Mouse (Mus musculus) T-helper 1 cell (primary cell): Measurements from ENCODE around the gene Fgd3.

Experiments
- in situ Hi-C: fragments of 300-600 bp; cut with MboI, MseI; formaldehyde crosslinking; loops from one replicate; pipeline ENCODE4 v1.15.1; 2025; ENCODE audit warnings: high pct_unique_total_duplicates

Gene Fgd3

DNA sequence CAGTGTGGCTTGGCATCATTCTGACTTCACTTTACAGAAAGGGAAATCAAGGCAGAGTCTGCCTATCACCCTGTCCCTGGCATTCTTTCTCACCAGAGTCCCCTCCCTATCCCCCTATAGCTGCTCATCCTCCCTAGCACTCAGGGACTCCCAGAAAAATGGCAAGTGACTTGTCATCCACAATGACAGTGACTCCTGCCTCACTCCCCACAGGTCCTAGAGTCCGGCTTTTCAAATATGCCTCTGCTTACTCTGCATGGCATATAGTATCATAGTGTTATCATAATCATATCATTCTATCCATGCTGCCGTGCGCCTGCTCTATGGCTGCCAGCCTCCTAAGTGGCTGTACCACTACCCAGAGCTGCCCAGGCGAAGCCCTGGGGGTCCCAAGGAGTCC is 11.9 kb downstream of the Fgd3 start:
- in situ Hi-C loops: no loop called here

DNA sequence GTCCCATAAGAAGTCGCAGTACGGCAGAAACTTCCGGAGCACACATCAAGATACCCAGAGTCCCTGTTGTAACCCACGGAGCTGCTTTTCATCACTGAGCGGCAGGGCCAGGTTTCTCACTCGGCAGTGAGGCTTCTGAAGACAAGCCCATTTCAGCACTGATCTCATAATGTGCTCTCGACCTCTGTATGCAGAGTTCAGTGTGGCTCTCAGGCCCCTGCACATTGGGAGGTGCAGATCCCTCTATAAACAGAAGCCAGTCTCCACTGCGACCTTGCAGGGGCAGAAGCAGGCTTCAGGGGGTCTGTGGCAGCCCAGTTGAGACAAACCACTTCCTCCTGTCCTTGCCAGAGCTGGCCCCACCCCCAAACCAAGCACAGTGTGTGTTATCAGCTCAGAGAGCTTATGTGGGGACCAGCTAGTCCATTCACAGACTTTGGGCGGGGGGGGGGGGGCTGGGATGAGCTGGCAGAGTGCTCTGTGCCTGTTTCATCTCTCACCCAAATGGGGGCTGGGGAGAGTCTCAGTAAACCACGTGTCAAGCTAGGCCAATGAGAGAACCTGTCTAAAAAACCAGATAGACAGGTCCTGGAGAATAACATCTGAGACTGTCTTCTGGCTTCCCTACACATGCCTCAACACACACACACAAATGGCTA is 12.7 kb downstream of the Fgd3 start:
- in situ Hi-C loops: no loop called here

DNA sequence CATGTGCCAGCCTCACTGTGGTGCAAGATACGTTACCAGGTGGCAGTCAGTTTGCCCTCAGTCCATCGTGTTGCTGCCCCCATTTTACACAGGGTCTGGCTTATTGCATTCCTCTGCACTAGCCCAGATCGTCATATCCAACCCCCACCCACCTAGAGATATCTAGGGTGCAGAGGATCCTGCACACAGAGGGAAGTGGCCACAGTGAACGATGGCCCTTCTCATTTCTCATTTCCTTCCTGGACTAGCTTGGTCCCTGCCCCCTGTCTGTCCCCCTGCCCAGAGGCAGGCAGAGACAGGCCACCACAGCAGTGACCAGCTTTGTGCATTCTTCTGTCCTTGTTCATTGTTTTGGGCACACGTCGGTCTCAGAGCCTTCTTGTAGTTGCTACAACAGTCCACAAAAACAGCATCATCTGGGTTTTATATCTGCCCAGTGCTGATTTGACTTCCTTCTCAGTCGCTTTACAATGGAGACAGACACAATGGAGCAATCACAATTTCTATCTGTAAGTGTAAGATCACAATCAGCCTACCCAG is 13.3 kb downstream of the Fgd3 start:
- in situ Hi-C loops: no loop called here

DNA sequence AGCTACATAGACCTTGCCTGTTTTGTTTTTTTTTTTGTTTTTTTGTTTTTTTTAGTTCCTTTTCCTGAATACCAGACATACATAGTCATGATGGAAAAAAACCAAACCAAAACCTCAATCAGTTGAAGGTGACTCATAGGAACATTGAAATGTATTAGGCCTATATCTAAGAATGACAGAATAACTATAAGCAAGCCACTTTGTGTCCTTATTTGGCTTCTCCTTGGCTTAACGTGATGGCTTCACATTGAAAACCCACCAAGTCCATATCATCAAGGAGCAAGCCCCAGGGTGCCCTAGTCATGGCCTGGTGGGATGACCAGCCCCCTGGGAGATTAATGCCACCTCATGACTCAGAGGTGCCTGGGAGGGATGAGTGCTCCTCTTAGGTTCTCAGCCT is 19.3 kb downstream of the Fgd3 start:
- in situ Hi-C loops: no loop called here

DNA sequence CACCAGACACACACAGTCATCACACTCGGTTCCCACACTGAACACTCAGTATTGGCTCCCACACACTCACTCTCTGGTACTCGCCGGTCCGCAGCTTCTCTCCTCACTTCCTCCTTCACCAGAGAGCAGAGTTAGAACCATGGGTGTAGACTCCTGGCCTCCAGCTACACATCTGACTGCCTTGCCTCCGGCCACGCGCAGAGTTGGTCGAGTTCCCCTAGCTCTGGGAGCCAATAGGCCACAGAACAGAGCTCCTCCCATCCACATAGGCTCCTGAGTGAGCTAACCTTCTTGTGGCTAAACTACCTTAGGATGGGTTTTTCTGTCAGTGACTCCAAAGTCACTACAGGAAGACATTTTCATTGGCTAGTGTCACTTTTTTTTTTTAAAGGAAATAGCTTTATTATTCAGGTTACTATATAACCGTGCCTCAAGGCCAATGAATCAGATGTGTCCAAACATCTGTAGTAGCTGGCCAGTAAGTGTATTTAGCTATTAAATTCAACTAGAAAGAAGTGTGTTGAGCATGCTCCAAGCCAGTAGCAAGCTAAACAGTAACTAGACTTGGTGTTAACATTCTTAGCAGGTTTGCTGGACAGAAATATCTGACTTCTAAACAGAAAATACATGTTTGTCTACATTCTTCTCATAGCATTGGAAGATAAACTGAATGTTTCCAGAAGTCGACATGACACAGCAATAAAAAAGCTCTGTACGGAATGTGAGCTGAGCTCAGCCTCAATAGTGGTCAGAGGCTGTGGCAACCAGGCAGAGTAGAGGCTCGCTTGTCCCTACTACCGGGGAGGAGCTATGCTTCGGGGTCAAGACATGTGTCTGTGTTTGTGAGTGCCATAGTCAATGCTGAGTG is 21.4 kb downstream of the Fgd3 start:
- in situ Hi-C loops: no loop called here

DNA sequence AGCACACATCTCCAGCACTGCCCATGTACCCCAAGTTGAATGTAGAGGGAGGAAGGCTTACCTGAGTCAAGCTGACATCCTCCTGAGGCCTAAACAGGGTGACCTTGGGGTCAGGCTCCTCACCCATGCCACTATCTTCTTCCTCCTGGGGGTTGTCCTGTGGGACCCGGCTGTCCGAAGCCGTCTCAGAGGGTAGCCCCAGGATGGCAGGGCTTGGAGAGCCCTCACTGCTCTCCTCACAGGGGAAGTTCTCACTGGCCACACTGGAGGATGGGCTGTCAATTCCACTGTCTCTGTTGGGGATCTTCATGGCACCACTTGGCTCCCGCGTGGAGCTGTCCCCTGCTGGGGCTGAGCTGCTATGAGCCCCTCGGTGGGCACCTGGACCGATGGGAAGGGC is 23.8 kb downstream of the Fgd3 start:
- in situ Hi-C loops: no loop called here

DNA sequence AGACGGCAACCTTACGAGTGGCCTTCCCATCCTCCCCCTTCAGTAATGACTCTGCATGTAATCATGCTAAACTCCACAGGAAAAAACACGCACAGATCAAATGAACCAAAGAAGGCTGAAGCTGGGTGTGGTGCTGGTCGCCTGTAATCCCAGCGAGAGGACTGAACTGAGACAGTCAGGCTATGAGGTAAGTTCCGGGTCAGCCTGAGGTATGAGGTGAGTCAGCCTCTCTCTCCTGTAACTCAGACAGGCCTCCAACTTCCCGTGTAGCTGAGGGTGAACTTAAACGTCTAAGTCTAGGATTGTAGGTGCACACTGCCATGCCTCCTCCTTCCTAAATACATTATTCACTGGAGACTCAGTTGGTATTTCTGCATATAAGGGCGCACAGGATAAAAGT is 26.0 kb downstream of the Fgd3 start:
- in situ Hi-C loops: no loop called here

DNA sequence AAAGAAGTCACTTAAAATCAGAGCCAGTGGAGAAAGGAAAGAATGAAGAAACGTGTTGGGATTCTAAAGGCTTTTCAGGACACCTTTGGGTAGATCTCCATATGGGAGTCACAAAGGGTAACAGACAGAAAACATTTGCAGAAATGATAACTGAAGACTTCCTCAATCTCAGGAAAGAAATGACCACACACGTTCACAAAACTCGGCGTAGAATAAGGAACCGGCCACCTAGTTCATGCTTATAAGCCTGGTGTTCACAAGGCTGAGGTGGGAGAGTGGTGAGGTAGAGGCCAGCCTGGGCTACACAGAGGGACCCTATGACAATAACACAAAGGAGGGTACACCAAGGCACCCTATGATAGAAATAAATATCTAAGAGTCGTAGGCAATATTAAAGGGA is 28.2 kb downstream of the Fgd3 start:
- in situ Hi-C loops: no loop called here

DNA sequence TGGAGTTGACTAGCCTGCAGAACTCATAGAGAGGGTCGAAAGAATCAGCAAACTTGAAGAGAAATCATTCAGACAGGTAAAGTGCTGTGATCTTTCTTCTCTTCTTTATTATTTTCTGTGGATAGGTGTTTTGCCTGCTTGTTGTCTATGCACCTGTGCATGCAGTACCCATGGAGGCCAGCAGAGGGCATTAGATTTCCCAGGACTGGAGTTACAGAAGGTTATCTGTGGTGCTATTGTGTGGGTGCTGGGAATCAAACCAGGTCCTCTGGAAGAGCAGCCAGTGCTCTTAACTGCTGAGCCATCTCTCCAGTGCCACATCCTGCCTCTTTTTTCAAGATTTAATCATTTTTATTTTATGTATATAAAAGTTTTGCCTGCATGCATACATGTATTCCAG is 28.7 kb downstream of the Fgd3 start:
- in situ Hi-C loops: no loop called here

DNA sequence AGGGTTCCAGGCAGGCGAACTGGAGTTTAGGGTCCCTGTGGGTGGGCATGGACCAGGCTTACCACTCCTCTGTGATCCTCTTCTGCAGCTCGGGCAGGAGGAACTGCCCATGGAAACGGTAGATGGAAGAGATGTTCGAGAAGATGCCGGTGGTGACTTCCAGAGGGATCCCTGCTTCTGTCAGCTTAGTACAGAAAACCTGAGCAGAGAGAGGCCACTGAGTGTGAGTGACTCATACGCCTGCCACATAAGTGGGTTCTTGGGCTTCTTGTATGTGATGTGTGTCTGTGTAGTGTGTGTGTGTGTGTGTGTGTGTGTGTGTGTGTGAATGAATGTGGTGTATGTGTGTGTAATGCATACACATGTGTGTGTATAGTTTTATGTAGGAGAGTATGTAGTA is 32.9 kb downstream of the Fgd3 start:
- in situ Hi-C loops: no loop called here

DNA sequence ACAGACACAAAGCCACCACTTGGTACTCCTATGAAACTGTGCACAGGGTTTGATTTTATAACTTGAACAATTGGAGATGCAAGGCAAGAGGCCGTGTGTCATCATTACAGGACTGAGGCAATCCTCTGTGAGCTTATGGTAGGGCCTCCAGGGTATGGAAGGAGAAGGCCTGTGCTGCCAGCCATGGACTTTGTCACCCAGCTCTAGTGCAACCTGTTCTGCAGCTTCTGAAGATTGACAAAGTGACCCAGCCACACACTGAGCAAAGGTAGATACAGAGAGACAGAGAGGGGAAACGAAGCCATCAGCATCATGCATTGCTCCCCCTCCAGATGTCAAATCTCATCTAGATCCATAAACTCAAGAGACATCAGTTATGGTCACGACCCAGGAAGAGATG is 33.4 kb downstream of the Fgd3 start:
- in situ Hi-C loops: no loop called here

DNA sequence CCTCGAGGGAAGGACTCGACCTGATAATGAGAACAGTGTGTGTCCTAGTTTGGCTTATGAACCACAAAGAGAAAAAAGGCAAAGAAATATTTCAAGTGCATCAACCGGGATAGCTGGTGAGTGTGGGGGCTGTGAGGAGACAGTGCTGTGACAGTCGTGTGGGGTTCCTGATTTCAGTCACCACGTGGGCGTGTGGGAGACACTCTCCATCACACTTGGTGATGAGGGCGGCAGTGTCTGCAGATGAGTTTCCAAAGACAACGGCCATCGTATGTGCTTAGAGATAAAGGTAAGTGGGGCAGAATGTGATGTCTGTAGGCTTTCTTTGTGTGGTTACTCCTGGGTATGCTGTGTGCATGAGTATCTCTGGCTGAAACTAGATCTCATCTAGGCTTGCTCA is 36.4 kb downstream of the Fgd3 start:
- in situ Hi-C loops: no loop called here

DNA sequence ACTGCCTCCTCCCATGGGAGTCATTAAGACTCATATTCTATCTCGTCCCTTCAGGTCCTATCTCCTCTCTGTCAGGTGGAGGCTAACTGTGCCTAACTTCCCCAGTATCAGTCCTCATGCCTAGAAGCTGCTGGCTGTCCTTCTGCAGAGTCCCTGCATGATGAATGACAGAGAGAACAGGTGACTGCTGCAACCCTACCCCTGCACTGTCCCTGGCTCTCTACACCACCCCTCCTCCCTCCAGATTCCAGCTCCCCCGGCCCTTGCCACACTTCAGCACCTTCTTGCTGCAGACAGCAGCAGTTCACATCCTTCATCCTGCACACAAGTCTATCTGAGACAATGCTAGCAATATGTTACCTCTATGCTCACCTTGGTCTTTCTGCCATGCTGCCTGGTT is 37.9 kb downstream of the Fgd3 start:
- in situ Hi-C loops: no loop called here

DNA sequence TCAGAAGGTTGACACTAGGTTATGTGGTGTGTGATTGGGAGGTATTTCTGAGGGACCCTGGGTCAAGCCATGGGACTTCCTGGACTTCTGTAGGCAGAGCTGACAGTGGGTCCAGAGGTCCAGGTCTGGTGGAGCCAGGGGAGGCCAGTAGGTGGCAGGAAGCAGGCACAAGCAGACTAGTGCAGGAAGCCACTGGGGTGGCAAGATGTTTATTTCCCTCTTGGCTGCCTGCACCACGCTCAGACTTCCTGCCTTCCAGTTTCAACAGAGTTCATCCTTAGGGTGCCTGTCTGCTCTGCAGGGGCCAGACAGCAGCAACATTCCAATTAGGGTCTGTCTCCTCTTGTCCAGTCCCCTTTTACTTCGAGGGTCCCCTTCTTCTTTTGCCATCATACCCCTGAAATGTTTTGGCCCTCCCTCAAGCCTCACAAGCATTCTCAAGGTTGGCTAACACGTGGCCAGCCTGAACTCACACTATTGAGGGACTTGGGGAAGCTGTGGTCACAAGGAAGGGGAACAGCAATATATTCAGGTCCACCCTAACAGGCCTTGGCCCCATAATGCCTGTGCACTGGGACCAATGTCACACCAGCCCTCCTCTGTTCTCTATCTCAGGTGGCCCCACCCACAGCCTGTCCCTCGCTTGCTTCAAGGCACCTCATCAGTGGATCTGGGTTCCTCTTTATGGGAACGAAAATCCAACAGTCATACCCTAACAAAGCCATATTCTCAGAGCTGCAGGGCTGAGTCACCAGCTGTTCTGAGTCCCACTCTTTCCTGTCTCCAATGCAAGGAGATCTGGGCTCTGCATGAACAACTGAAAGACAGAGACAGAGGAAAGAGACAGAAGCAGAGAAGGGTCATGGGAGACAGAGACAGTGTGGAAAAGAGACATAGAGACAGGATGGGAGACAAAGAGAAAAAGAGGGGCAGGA is 48.0 kb downstream of the Fgd3 start:
- in situ Hi-C loops: loop anchor here (5.0 kb wide), 1 partner anchor 55 kb away; the partner anchor contains the start of gene Card19

DNA sequence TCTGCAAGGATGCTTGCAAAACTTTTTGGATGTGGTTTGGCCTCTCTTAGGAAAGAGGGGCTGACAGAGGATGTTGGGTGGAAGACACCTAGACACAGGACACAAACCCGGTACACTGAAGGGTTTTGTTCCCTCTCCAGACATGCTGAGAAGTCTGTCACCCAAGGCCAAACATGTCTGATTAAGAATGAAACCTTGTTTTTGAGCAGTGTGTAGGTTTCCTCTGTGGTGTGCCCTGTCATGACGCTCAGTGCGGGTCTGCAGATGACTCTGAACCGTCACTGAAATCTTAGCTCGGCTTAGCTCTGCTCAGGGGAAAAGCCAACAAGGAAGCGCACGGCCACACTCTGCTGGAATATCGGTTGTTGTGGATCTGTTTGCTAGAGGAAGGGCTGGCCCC is 49.6 kb downstream of the Fgd3 start:
- in situ Hi-C loops: loop anchor here (5.0 kb wide), 1 partner anchor 53 kb away; the partner anchor contains the start of gene Card19

DNA sequence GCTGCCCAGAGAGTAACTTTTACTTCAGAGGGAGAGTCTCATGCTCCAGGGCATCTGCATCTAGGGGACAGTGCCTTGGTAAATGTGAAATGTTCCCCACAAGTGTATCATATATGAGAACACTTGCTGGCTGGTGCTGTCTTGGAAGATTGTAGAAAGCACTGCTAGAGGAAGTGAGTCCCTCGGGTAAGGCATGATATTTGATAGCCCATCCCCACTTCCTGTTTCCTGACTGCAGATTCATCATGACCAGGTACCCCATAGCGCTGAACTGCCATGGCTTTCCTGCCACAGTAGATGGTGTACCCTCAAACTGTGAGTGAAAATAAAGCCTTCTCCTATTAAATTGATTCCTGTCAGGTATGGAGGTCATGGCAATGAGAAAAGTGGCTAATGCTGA is 52.5 kb downstream of the Fgd3 start:
- in situ Hi-C loops: no loop called here

DNA sequence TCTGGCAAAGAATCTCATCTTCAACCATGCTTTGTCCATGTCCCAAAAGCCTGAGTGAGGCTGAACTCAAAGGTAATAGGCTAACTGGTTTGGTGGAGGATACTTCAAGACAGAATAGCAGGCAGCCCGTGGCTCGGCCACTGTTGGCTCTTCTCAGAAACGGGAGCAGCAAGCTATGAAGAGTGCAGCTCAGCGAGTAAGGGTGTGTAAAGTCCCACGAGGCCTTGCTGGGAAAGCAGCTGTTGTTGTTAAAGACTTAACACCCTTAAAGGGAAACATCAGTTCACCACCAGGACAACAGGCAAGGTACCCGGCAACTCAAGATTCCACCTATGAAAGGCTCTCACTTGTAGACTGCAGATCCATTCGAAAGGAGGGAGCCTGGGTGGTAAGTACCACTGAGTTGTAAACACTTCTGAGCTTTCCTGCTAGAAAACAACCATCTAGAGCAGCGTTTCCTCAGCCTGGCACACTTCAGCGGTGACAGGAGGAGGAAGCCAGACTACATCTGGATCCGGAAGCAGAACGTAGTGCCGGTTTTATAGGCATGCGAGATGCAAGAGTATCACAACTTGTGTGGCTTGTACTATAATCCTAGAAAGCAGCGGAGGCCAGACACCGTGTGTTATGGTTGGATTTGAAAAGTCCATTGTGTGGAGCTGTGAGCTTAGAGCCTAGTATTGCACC is 59.9 kb downstream of the Fgd3 start:
- in situ Hi-C loops: no loop called here

DNA sequence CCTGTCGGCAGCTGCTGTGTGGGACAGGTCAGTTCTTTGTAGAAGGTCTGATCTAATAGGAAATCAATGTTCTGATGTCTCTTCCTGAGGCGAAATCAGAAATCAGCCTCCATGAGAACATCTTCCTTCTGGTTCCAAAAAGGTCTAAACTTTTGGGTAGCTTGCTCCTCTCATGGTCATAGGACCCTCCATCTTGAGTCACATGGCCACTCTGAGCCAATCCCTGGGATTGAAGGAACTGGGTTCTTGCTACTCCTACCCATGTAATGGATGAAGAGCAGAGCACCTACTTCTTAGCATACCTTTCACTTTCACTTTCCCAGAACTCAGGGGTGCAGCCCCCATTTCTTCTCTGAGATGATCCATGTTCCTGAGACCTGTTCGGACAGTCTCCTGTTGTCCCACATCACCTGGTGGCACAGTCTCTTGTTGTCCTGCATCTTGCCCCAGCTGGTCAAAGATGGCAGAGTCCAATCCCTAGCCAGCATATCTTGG is 62.2 kb downstream of the Fgd3 start:
- in situ Hi-C loops: no loop called here

DNA sequence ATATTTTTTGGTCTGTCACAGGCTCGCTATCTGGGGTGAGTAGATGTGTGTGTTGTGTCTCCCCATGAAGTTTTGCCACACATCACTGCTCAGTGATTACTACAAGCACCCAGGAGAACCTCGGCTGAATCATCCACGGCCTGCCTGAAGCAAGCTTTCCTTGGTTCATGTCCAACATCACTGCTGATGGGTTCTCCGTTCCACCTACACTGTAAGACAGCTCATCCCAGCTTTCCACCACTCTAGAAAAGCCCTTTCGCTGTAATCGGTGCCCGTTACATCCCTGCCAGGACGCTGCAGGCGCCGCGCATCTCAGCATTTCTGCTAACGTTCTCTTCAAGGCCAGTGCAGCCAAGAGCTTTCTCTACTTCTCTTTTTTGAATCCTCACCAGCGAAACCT is 67.4 kb downstream of the Fgd3 start:
- in situ Hi-C loops: no loop called here

DNA sequence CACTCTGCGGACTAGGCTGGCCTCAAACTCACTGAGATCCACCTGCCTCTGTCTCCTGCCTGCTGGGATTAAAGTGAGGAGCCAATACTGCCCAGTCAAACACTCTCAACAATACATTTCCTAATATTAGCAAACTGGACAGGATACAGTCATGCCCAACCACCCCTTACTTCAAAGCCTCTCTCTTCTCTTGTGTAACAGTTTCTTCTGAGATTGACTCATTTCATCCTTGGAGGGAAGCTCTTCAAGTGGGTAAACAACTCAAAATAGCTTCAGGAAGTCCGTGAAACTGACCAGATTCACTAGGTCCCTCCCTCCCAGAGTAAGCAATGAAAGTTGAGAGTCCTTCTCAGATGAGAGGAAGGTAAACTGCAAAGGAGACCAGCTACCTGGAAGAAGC is 68.0 kb downstream of the Fgd3 start:
- in situ Hi-C loops: no loop called here
